Mouse (Mus musculus) heart, adult 8-10 months (tissue): ENCODE data around the gene Neu1. TPM values are rescaled to one million over a fixed set of nuclear protein-coding genes. Genes with fewer than 3 reads are reported as not detected.

Source experiments
- DNase-seq: peaks from one replicate; pipeline ENCODE4 v3.0.0; 2022; ENCODE audit warnings: low spot score
- total RNA-seq, 4 experiments: library from RNA; stranded (reverse); gene quantifications; 2 replicates each; pipeline ENCODE4 v1.2.4; 2022

Neu1 gene
- total RNA-seq, 4 experiments from 2014 or later, result 13.0 to 16.1 (median 14.4) TPM

- no peak for DNase-seq
These were observed 28.2 kb upstream of the Neu1 start for GRCm38 (mm10) chr17:34902895-34903294.

GRCm38 (mm10) chr17:34910982-34911381 is 20.1 kb upstream of the Neu1 start:
- no peak for DNase-seq

- DNase-seq, result peak; percentile 64
These were observed 19.1 kb upstream of the Neu1 start for GRCm38 (mm10) chr17:34911945-34912351.

GRCm38 (mm10) chr17:34913930-34914665 is 17.0 kb upstream of the Neu1 start, which contains the start of gene Slc44a4:
TSS of gene Slc44a4 (plus strand) at chr17:34914466.
- no peak for DNase-seq

GRCm38 (mm10) chr17:34915410-34915831 is 15.6 kb upstream of the Neu1 start:
- DNase-seq, result no peak

GRCm38 (mm10) chr17:34916316-34916715 is 14.7 kb upstream of the Neu1 start:
- no peak for DNase-seq

- no peak for DNase-seq
These were observed 13.9 kb upstream of the Neu1 start for GRCm38 (mm10) chr17:34917188-34917587.

GRCm38 (mm10) chr17:34922939-34923338 is 8.1 kb upstream of the Neu1 start:
- no peak for DNase-seq

GRCm38 (mm10) chr17:34924258-34924657 is 6.8 kb upstream of the Neu1 start:
- no peak for DNase-seq

GRCm38 (mm10) chr17:34927306-34928019 is 3.6 kb upstream of the Neu1 start:
- no peak for DNase-seq

- no peak for DNase-seq
These were observed 2.2 kb upstream of the Neu1 start for GRCm38 (mm10) chr17:34928841-34929240.

- no peak for DNase-seq
These were observed 664 bp downstream of the Neu1 start for GRCm38 (mm10) chr17:34931735-34932098.

- no peak for DNase-seq
These were observed 1.2 kb downstream of the Neu1 start for GRCm38 (mm10) chr17:34932287-34932686.

GRCm38 (mm10) chr17:34934031-34934430 is 3.0 kb downstream of the Neu1 start:
- no peak for DNase-seq

- peak; percentile 31 for DNase-seq
These were observed 3.8 kb downstream of the Neu1 start for GRCm38 (mm10) chr17:34934830-34935229.

- DNase-seq, result no peak
These were observed 7.0 kb downstream of the Neu1 start for GRCm38 (mm10) chr17:34937960-34938505.

GRCm38 (mm10) chr17:34941344-34942041 is 10.4 kb downstream of the Neu1 start:
- DNase-seq, result peak; percentile 45

GRCm38 (mm10) chr17:34943128-34943815 is 12.2 kb downstream of the Neu1 start:
- no peak for DNase-seq

GRCm38 (mm10) chr17:34944362-34944761 is 13.3 kb downstream of the Neu1 start:
- DNase-seq, result no peak

GRCm38 (mm10) chr17:34946486-34947140 is 15.6 kb downstream of the Neu1 start:
- DNase-seq, result no peak

- DNase-seq, result no peak
These were observed 16.6 kb downstream of the Neu1 start for GRCm38 (mm10) chr17:34947606-34948005.
